Mouse (Mus musculus): ENCODE results near the gene Mpg. TPM values are rescaled to one million over a fixed set of nuclear protein-coding genes. Genes with fewer than 3 reads are reported as not detected.

The Mpg gene
- polyA plus RNA-seq, 1 experiment from 2014 or later = 36.2 TPM

- DNase-seq (ENCODE audit: low spot score) (no peak), ATAC-seq (replicated peaks; ENCODE audit: low FRiP score, low TSS enrichment, low read depth) (no peak; the same call in 1 of the 2 replicates)
- Histone ChIP-seq H3K27me3 (replicated peaks; ENCODE audit: control insufficient read depth, insufficient read depth, low read length) (no peaks in the 10 kb centered on the region), H3K27ac (ENCODE audit: low read depth) (no peak overlapping the region), H3K36me3 (ENCODE audit: control insufficient read depth, insufficient read depth, low read length) (peaks cover 76% of the 10 kb centered on the region), H3K4me1 (replicated peaks; ENCODE audit: control insufficient read depth, insufficient read depth, low read length) (peaks cover 19% of the 10 kb centered on the region), H3K4me2 (ENCODE audit: low read length) (no peak overlapping the region), H3K9me3 (ENCODE audit: control insufficient read depth, low read length) (no peaks in the 10 kb centered on the region), H3K9ac (ENCODE audit: low read length) (no peak overlapping the region), H3K4me3 (ENCODE audit: low read depth, low read length) (no peak overlapping the region)
- WGBS = 72% methylated on average over 10 of the region's 10 CpGs
Measured at GRCm38 (mm10) chr11:32232848-32233247, 6.5 kb downstream of the Mpg start.

- H3K4me3 ChIP-seq (ENCODE audit: low read depth, low read length) = no peak overlapping the region
- H3K4me2 ChIP-seq (ENCODE audit: low read length) = no peak overlapping the region
- no peaks in the 10 kb centered on the region for H3K27me3 ChIP-seq (replicated peaks; ENCODE audit: control insufficient read depth, insufficient read depth, low read length)
- no peak for ATAC-seq (replicated peaks; ENCODE audit: low FRiP score, low TSS enrichment, low read depth)
- no peak overlapping the region for H3K9ac ChIP-seq (ENCODE audit: low read length)
- H3K27ac ChIP-seq (ENCODE audit: low read depth) = no peak overlapping the region
- H3K9me3 ChIP-seq (ENCODE audit: control insufficient read depth, low read length) = no peaks in the 10 kb centered on the region
- no peak for DNase-seq (ENCODE audit: low spot score)
- H3K4me1 ChIP-seq (replicated peaks; ENCODE audit: control insufficient read depth, insufficient read depth, low read length) = peaks cover 19% of the 10 kb centered on the region
- H3K36me3 ChIP-seq (ENCODE audit: control insufficient read depth, insufficient read depth, low read length) = peaks cover 71% of the 10 kb centered on the region
- 90% methylated on average over 3 of the region's 3 CpGs for WGBS
Measured at GRCm38 (mm10) chr11:32233895-32234294, 7.6 kb downstream of the Mpg start.

DNA sequence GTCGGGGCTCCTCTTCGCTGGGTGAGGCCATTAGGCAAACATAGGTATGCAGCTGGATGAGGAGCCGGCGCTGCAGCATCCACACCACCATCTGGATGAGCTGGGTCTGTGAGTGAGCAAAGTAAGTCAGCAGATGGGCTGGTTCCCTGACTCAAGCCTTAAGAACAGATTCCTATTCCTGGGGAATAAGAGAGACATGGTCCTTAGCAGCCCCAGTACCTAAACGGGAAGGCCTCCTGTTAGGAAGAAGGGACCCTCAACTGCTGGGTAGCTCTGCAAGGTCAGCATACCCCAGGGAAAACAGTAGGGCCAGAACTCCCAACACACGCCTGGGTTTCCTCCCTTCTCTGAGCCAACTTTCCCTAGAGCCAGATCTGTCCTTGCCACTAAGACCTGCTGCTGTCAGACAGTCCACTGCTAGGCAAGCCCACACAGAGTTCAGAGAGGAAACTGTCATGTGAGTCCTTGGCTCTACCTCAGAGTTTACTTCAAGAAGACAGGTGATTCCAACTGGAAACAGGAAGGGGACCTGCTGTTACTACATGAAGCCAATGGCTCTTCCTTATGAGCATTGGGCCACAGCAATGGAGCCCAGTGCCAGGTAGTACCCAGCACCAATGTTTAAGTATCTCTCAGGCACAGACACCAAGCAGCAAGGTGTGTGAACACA is 8.6 kb downstream of the Mpg start:
- Histone ChIP-seq H3K4me3 (ENCODE audit: low read depth, low read length) (no peak overlapping the region), H3K9ac (ENCODE audit: low read length) (no peak overlapping the region), H3K27me3 (replicated peaks; ENCODE audit: control insufficient read depth, insufficient read depth, low read length) (no peaks in the 10 kb centered on the region), H3K4me2 (ENCODE audit: low read length) (no peak overlapping the region), H3K36me3 (ENCODE audit: control insufficient read depth, insufficient read depth, low read length) (peaks cover 72% of the 10 kb centered on the region), H3K27ac (ENCODE audit: low read depth) (peak overlapping the region; percentile 57; the same call in 1 of the 2 replicates), H3K9me3 (ENCODE audit: control insufficient read depth, low read length) (no peaks in the 10 kb centered on the region), H3K4me1 (replicated peaks; ENCODE audit: control insufficient read depth, insufficient read depth, low read length) (peaks cover 19% of the 10 kb centered on the region)
- DNase-seq (ENCODE audit: low spot score) = no peak
- WGBS = 85% methylated on average over 6 of the region's 6 CpGs
- ATAC-seq (replicated peaks; ENCODE audit: low FRiP score, low TSS enrichment, low read depth) = no peak

GRCm38 (mm10) chr11:32235646-32236045 is 9.3 kb downstream of the Mpg start:
- H3K36me3 ChIP-seq (ENCODE audit: control insufficient read depth, insufficient read depth, low read length) = peaks cover 70% of the 10 kb centered on the region
- ATAC-seq (replicated peaks; ENCODE audit: low FRiP score, low TSS enrichment, low read depth) = no peak

GRCm38 (mm10) chr11:32236132-32236531 is 9.8 kb downstream of the Mpg start:
- peaks cover 19% of the 10 kb centered on the region for H3K4me1 ChIP-seq (replicated peaks; ENCODE audit: control insufficient read depth, insufficient read depth, low read length)

More at GRCm38 (mm10) chr11:32235646-32236045, 9.3 kb downstream of the Mpg start:
- Histone ChIP-seq H3K9ac (ENCODE audit: low read length) (no peak overlapping the region), H3K9me3 (ENCODE audit: control insufficient read depth, low read length) (no peaks in the 10 kb centered on the region), H3K4me2 (ENCODE audit: low read length) (no peak overlapping the region), H3K27me3 (replicated peaks; ENCODE audit: control insufficient read depth, insufficient read depth, low read length) (no peaks in the 10 kb centered on the region), H3K4me1 (replicated peaks; ENCODE audit: control insufficient read depth, insufficient read depth, low read length) (peaks cover 19% of the 10 kb centered on the region), H3K27ac (ENCODE audit: low read depth) (peak overlapping the region; percentile 57; the same call in 1 of the 2 replicates), H3K4me3 (ENCODE audit: low read depth, low read length) (no peak overlapping the region)
- 35% methylated on average over 3 of the region's 3 CpGs for WGBS
- peak; percentile 71 for DNase-seq (ENCODE audit: low spot score)

DNA sequence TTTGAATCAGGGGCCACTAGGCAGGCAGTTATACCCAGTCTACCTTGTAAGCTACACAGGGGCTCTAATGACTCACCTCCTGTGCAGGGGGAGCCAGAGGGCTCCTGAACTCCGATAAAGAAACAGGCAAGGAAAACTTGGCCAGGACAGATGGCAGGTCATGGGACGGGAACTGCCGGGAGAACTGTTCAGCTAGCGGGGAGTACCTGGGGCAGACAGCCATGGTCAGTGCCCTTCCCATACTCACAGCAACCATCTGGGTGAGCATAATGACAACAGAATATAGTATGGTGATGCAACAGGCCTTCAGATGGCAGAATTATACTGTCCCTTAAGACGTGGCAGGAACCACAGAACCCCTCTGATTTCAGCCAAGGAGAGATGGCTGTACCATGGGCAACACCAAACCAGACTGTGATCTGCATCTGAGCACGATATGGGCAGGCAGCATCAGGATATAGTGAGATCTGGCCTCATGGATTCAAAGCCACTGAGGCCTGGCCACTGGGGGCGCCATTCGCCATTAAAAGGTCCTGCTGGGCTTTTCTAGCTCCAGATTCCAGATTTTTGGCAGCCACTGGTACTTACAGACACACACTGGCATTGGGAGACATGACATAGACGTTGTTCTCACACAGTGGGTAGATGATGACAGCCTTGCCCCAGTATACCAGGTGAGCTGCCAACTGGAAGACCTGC is 10.6 kb downstream of the Mpg start:
- Histone ChIP-seq H3K27me3 (replicated peaks; ENCODE audit: control insufficient read depth, insufficient read depth, low read length) (no peaks in the 10 kb centered on the region), H3K36me3 (ENCODE audit: control insufficient read depth, insufficient read depth, low read length) (peaks cover 67% of the 10 kb centered on the region), H3K27ac (ENCODE audit: low read depth) (no peak overlapping the region), H3K9me3 (ENCODE audit: control insufficient read depth, low read length) (no peaks in the 10 kb centered on the region), H3K9ac (ENCODE audit: low read length) (no peak overlapping the region), H3K4me1 (replicated peaks; ENCODE audit: control insufficient read depth, insufficient read depth, low read length) (peaks cover 19% of the 10 kb centered on the region), H3K4me2 (ENCODE audit: low read length) (no peak overlapping the region), H3K4me3 (ENCODE audit: low read depth, low read length) (no peak overlapping the region)
- WGBS = 66% methylated on average over 9 of the region's 9 CpGs
- DNase-seq (ENCODE audit: low spot score) = peak; percentile 78
- no peak for ATAC-seq (replicated peaks; ENCODE audit: low FRiP score, low TSS enrichment, low read depth)

More at GRCm38 (mm10) chr11:32236132-32236531, 9.8 kb downstream of the Mpg start:
- Histone ChIP-seq H3K4me3 (ENCODE audit: low read depth, low read length) (no peak overlapping the region), H3K9me3 (ENCODE audit: control insufficient read depth, low read length) (no peaks in the 10 kb centered on the region), H3K27me3 (replicated peaks; ENCODE audit: control insufficient read depth, insufficient read depth, low read length) (no peaks in the 10 kb centered on the region), H3K4me2 (ENCODE audit: low read length) (no peak overlapping the region), H3K36me3 (ENCODE audit: control insufficient read depth, insufficient read depth, low read length) (peaks cover 70% of the 10 kb centered on the region), H3K27ac (ENCODE audit: low read depth) (no peak overlapping the region; the same call in 1 of the 2 replicates), H3K9ac (ENCODE audit: low read length) (no peak overlapping the region)
- ATAC-seq (replicated peaks; ENCODE audit: low FRiP score, low TSS enrichment, low read depth) (no peak), DNase-seq (ENCODE audit: low spot score) (no peak)
- 69% methylated on average over 2 of the region's 2 CpGs for WGBS

DNA sequence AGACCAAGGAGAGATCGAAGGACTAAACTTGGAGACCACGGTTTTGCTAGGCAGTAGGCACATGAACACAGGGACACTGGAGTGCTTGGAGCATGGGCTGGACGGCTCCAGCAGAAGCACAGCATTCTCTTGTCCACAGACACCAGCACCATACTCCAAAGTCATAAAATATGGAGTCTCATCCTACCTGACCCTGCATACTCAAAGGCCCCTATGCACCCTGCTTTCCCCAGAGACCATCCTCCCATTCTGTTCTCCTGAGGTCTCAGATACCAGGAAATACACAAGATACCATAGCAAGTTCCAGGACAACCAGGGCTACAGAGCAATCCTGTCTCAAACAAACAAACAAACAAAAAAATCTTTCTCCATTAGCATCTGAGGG is 11.1 kb downstream of the Mpg start:
- peaks cover 67% of the 10 kb centered on the region for H3K36me3 ChIP-seq (ENCODE audit: control insufficient read depth, insufficient read depth, low read length)

DNA sequence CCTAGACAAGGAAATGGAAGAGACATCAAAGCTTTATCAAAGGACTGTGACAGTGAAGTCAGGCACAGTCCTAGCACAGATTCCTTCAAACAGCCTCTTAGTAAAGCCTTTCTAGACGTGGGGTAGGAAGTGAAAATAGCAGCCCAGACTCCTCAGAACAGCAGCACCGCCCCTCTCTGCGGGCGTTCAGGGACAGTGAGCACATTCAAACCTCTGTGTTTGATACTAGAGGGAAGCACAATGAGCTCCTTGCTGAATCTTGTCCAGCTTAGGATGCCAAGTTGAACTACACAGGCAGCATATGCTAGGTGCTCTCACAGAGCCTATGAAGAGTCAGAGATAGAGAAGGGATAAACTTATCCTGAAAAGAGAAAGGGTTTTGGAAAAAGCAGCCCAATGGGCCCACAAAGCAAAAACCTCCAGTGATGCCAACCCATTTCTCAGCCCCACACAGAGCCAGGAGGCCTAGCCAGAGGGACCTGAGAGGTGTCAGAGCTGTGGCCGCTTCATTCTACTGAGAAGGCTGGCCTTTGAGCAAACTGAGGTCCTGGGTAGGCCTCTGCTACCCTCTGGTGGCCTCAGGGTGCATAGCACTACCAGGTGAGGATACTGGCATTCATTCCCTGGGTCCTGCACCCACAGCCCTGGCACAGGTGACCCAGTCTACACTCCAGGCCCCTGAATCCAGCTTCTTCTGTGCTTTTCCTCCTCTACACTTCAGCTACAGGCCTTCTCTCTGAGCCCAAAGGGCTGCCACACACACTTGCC is 12.0 kb downstream of the Mpg start:
- ATAC-seq (replicated peaks; ENCODE audit: low FRiP score, low TSS enrichment, low read depth) (no peak; the same call in 1 of the 2 replicates), DNase-seq (ENCODE audit: low spot score) (peak; percentile 89)
- H3K27me3 ChIP-seq (replicated peaks; ENCODE audit: control insufficient read depth, insufficient read depth, low read length) = no peaks in the 10 kb centered on the region
- 68% methylated on average over 5 of the region's 5 CpGs for WGBS
- H3K4me3 ChIP-seq (ENCODE audit: low read depth, low read length) = no peak overlapping the region
- H3K27ac ChIP-seq (ENCODE audit: low read depth) = no peak overlapping the region
- no peak overlapping the region for H3K9ac ChIP-seq (ENCODE audit: low read length)
- no peaks in the 10 kb centered on the region for H3K9me3 ChIP-seq (ENCODE audit: control insufficient read depth, low read length)
- H3K36me3 ChIP-seq (ENCODE audit: control insufficient read depth, insufficient read depth, low read length) = peaks cover 59% of the 10 kb centered on the region
- no peak overlapping the region for H3K4me2 ChIP-seq (ENCODE audit: low read length)
- H3K4me1 ChIP-seq (replicated peaks; ENCODE audit: control insufficient read depth, insufficient read depth, low read length) = peaks cover 19% of the 10 kb centered on the region

More for the DNA sequence above, 11.1 kb downstream of the Mpg start:
- H3K4me1 ChIP-seq (replicated peaks; ENCODE audit: control insufficient read depth, insufficient read depth, low read length) = peaks cover 19% of the 10 kb centered on the region
- no peak overlapping the region for H3K27ac ChIP-seq (ENCODE audit: low read depth)
- DNase-seq (ENCODE audit: low spot score) (no peak), ATAC-seq (replicated peaks; ENCODE audit: low FRiP score, low TSS enrichment, low read depth) (no peak)
- H3K9me3 ChIP-seq (ENCODE audit: control insufficient read depth, low read length) = no peaks in the 10 kb centered on the region
- H3K9ac ChIP-seq (ENCODE audit: low read length) = no peak overlapping the region
- H3K4me2 ChIP-seq (ENCODE audit: low read length) = no peak overlapping the region
- no peaks in the 10 kb centered on the region for H3K27me3 ChIP-seq (replicated peaks; ENCODE audit: control insufficient read depth, insufficient read depth, low read length)
- 94% methylated on average over 3 of the region's 3 CpGs for WGBS
- H3K4me3 ChIP-seq (ENCODE audit: low read depth, low read length) = no peak overlapping the region

Data from intestine, embryonic 14.5 days (tissue).